Mouse (Mus musculus): Measurements from ENCODE around the gene Gmeb1. TPM values are rescaled to one million over a fixed set of nuclear protein-coding genes. Genes with fewer than 3 reads are reported as not detected.
A peak's percentile ranks its signal among the peaks of the same experiment; 100 is the strongest.

Gene Gmeb1
- polyA plus RNA-seq, 1 experiment, result 16.7 TPM

- Histone ChIP-seq H3K27ac (ENCODE audit: insufficient read depth, low read depth, low read length) (no peak overlapping the region), H3K4me1 (ENCODE audit: control insufficient read depth, insufficient read depth, low read length) (peaks cover 16% of the 10 kb centered on the region), H3K4me3 (ENCODE audit: insufficient read depth, low read length) (no peak overlapping the region)
Observed at GRCm38 (mm10) chr4:132275949-132276348, 14.5 kb upstream of the Gmeb1 start.

GRCm38 (mm10) chr4:132274156-132274862 lies 12.9 kb upstream of the Gmeb1 start, which contains the start of gene Taf12:
Taf12 (plus strand) TSS chr4:132274375.
- TF ChIP-seq CTCF (IDR thresholded peaks at IDR 0.05; ENCODE audit: low read depth, low read length) (no peak), POLR2A (IDR thresholded peaks at IDR 0.05; ENCODE audit: borderline replicate concordance, low read depth, low read length) (peak; percentile 100)
- Histone ChIP-seq H3K27ac (ENCODE audit: insufficient read depth, low read depth, low read length) (peak within 1 kb of the TSS; percentile 74), H3K4me3 (ENCODE audit: insufficient read depth, low read length) (peak within 1 kb of the TSS; percentile 82), H3K4me1 (ENCODE audit: control insufficient read depth, insufficient read depth, low read length) (peaks cover 18% of the 10 kb centered on the region)

More at GRCm38 (mm10) chr4:132275949-132276348, 14.5 kb upstream of the Gmeb1 start:
- TF ChIP-seq CTCF (IDR thresholded peaks at IDR 0.05; ENCODE audit: low read depth, low read length) (no peak), POLR2A (IDR thresholded peaks at IDR 0.05; ENCODE audit: borderline replicate concordance, low read depth, low read length) (no peak)

- Histone ChIP-seq H3K27ac (ENCODE audit: insufficient read depth, low read depth, low read length) (peak overlapping the region; percentile 62), H3K4me3 (ENCODE audit: insufficient read depth, low read length) (peak overlapping the region; percentile 82), H3K4me1 (ENCODE audit: control insufficient read depth, insufficient read depth, low read length) (peaks cover 18% of the 10 kb centered on the region)
- TF ChIP-seq CTCF (IDR thresholded peaks at IDR 0.05; ENCODE audit: low read depth, low read length), result no peak
- TF ChIP-seq POLR2A (IDR thresholded peaks at IDR 0.05; ENCODE audit: borderline replicate concordance, low read depth, low read length), result no peak
Observed at GRCm38 (mm10) chr4:132273166-132273565, 11.8 kb upstream of the Gmeb1 start.

- H3K27ac ChIP-seq (ENCODE audit: insufficient read depth, low read depth, low read length), result peak overlapping the region; percentile 96
- peak overlapping the region; percentile 56 for H3K4me3 ChIP-seq (ENCODE audit: insufficient read depth, low read length)
- peaks cover 11% of the 10 kb centered on the region for H3K4me1 ChIP-seq (ENCODE audit: control insufficient read depth, insufficient read depth, low read length)
- TF ChIP-seq POLR2A (IDR thresholded peaks at IDR 0.05; ENCODE audit: borderline replicate concordance, low read depth, low read length) (peak; percentile 99), CTCF (IDR thresholded peaks at IDR 0.05; ENCODE audit: low read depth, low read length) (no peak)
Observed at GRCm38 (mm10) chr4:132269740-132270560, 8.5 kb upstream of the Gmeb1 start.

- Histone ChIP-seq H3K27ac (ENCODE audit: insufficient read depth, low read depth, low read length) (peak overlapping the region; percentile 14; the same call in 1 of the 2 replicates), H3K4me3 (ENCODE audit: insufficient read depth, low read length) (no peak overlapping the region), H3K4me1 (ENCODE audit: control insufficient read depth, insufficient read depth, low read length) (peaks cover 11% of the 10 kb centered on the region)
- TF ChIP-seq CTCF (IDR thresholded peaks at IDR 0.05; ENCODE audit: low read depth, low read length) (no peak), POLR2A (IDR thresholded peaks at IDR 0.05; ENCODE audit: borderline replicate concordance, low read depth, low read length) (no peak)
Observed at GRCm38 (mm10) chr4:132268871-132269739, 7.7 kb upstream of the Gmeb1 start.

- Histone ChIP-seq H3K4me3 (ENCODE audit: insufficient read depth, low read length) (no peak overlapping the region), H3K4me1 (ENCODE audit: control insufficient read depth, insufficient read depth, low read length) (peaks cover 8% of the 10 kb centered on the region), H3K27ac (ENCODE audit: insufficient read depth, low read depth, low read length) (no peak overlapping the region)
- TF ChIP-seq CTCF (IDR thresholded peaks at IDR 0.05; ENCODE audit: low read depth, low read length) (no peak), POLR2A (IDR thresholded peaks at IDR 0.05; ENCODE audit: borderline replicate concordance, low read depth, low read length) (no peak)
Observed at GRCm38 (mm10) chr4:132266835-132267349, 5.5 kb upstream of the Gmeb1 start.

GRCm38 (mm10) chr4:132263313-132263712 lies 1.9 kb upstream of the Gmeb1 start:
- no peak for TF ChIP-seq CTCF (IDR thresholded peaks at IDR 0.05; ENCODE audit: low read depth, low read length)
- TF ChIP-seq POLR2A (IDR thresholded peaks at IDR 0.05; ENCODE audit: borderline replicate concordance, low read depth, low read length), result no peak
- Histone ChIP-seq H3K4me3 (ENCODE audit: insufficient read depth, low read length) (no peak overlapping the region), H3K4me1 (ENCODE audit: control insufficient read depth, insufficient read depth, low read length) (peaks cover 17% of the 10 kb centered on the region), H3K27ac (ENCODE audit: insufficient read depth, low read depth, low read length) (no peak overlapping the region)

- Histone ChIP-seq H3K27ac (ENCODE audit: insufficient read depth, low read depth, low read length) (no peak overlapping the region), H3K4me3 (ENCODE audit: insufficient read depth, low read length) (peak overlapping the region; percentile 72), H3K4me1 (ENCODE audit: control insufficient read depth, insufficient read depth, low read length) (peaks cover 19% of the 10 kb centered on the region)
- TF ChIP-seq POLR2A (IDR thresholded peaks at IDR 0.05; ENCODE audit: borderline replicate concordance, low read depth, low read length), result no peak
- no peak for TF ChIP-seq CTCF (IDR thresholded peaks at IDR 0.05; ENCODE audit: low read depth, low read length)
Observed at GRCm38 (mm10) chr4:132262358-132262616, 885 bp upstream of the Gmeb1 start.

Data from bone marrow macrophage, adult 2 months (primary cell).